Mouse (Mus musculus) olfactory bulb, adult 2 months (tissue): ENCODE measurements around the gene Lrr1.

ENCODE experiments used
- CTCF ChIP-seq: fragments of 200-500 bp; IDR thresholded peaks from 2 replicates; pipeline ENCODE4 v1.5.1; 2012; ENCODE audit warnings: low read depth, mild to moderate bottlenecking, low read length, moderate library complexity; ENCODE audit not compliant: insufficient read depth
- POLR2A ChIP-seq: fragments of 200-500 bp; IDR thresholded peaks from 2 replicates; pipeline ENCODE4 v1.6.1; 2012; ENCODE audit warnings: mild to moderate bottlenecking, low read depth, low read length, moderate library complexity; ENCODE audit not compliant: insufficient read depth

DNA sequence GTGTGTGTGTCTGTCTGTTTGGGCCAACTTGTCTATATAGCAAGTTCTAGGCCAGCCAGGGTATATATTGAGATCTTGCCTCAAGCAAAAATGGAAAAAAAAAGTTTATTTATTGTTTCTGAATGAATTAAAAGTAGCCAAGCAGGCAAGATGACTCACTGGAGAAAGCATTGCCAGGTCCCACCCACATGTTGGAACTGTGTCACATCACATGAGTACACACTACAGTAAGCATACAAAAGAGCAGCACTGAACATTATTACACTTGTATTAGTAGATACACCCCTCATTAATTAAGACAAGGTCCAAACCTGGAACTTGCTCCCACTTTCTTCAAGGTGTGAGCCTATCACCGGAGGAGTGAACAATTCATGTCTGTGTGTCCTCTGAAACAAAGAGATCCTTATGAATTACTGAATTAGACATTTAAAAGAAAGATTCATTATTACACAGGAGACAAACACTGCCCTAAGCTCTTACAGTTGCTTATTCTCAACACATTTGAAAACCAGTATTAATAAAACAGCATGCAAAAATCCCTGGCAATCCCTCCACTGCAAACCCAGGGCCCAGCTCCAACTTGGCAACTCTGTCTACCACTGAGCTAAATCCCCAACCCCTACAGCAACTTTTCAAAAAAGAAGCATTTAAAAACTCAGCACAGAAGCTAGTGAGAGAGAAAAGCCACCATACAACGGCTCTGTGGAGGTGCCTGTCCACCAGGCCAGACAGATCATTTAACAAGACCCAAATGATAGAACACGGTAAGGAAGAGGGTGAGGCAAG, 46.6 kb downstream of the Lrr1 start:
- no peak for TF ChIP-seq CTCF
- no peak for TF ChIP-seq POLR2A
